Mouse (Mus musculus): Measurements from ENCODE around the gene Pced1a. TPM values are rescaled to one million over a fixed set of nuclear protein-coding genes. Genes with fewer than 3 reads are reported as not detected.

Gene Pced1a
- total and polyA plus RNA-seq, 2 experiments = 6.3 to 29.0 TPM

GRCm38 (mm10) chr2:130449021-130449793 is 24.7 kb upstream of the Pced1a start:
- Histone ChIP-seq H3K27me3 (ENCODE audit: control insufficient read depth, insufficient read depth, low read length) (no peaks in the 10 kb centered on the region), H3K4me3 (ENCODE audit: insufficient read depth, low read depth, low read length) (no peak overlapping the region), H3K9ac (ENCODE audit: low read depth, low read length) (0 out of 2 replicates have a peak overlapping the region, but pooled peaks have one; percentile 39), H3K36me3 (ENCODE audit: control insufficient read depth, insufficient read depth, low read length) (no peaks in the 10 kb centered on the region), H3K4me1 (ENCODE audit: control insufficient read depth, insufficient read depth, low read length) (peaks cover 15% of the 10 kb centered on the region), H3K79me2 (ENCODE audit: control insufficient read depth, insufficient read depth, low read length) (peaks cover 18% of the 10 kb centered on the region; the same call in 1 of the 2 replicates), H3K27ac (replicated peaks; ENCODE audit: insufficient read depth, low read depth, low read length) (no peak overlapping the region)
- 13% methylated on average over 17 of the region's 17 CpGs for WGBS
- peak; percentile 52 for DNase-seq (ENCODE audit: extremely low read depth, low read depth, low spot score)
- TF ChIP-seq POLR2A (IDR thresholded peaks at IDR 0.05; ENCODE audit: extremely low read depth, insufficient read depth, low read length) = no peak
- TF ChIP-seq CTCF (IDR thresholded peaks at IDR 0.05; ENCODE audit: low read depth, low read length) = no peak

- peaks cover 1% of the 10 kb centered on the region; the same call in 1 of the 2 replicates for H3K36me3 ChIP-seq (ENCODE audit: control insufficient read depth, insufficient read depth, low read length)
- H3K79me2 ChIP-seq (ENCODE audit: control insufficient read depth, insufficient read depth, low read length) = peaks cover 16% of the 10 kb centered on the region; the same call in 1 of the 2 replicates
- H3K4me3 ChIP-seq (ENCODE audit: insufficient read depth, low read depth, low read length) = no peak overlapping the region
- no peaks in the 10 kb centered on the region for H3K27me3 ChIP-seq (ENCODE audit: control insufficient read depth, insufficient read depth, low read length)
- no peak overlapping the region for H3K9ac ChIP-seq (ENCODE audit: low read depth, low read length)
- peaks cover 15% of the 10 kb centered on the region for H3K4me1 ChIP-seq (ENCODE audit: control insufficient read depth, insufficient read depth, low read length)
- no peak for TF ChIP-seq POLR2A (IDR thresholded peaks at IDR 0.05; ENCODE audit: extremely low read depth, insufficient read depth, low read length)
- TF ChIP-seq CTCF (IDR thresholded peaks at IDR 0.05; ENCODE audit: low read depth, low read length) = no peak
- no peak overlapping the region for H3K27ac ChIP-seq (replicated peaks; ENCODE audit: insufficient read depth, low read depth, low read length)
- DNase-seq (ENCODE audit: extremely low read depth, low read depth, low spot score) = no peak
These were observed 23.9 kb upstream of the Pced1a start for GRCm38 (mm10) chr2:130448449-130448848.

GRCm38 (mm10) chr2:130442162-130442561 is 17.7 kb upstream of the Pced1a start:
- no peak for DNase-seq (ENCODE audit: extremely low read depth, low read depth, low spot score)

GRCm38 (mm10) chr2:130439840-130440480 is 15.5 kb upstream of the Pced1a start:
- Histone ChIP-seq H3K36me3 (ENCODE audit: control insufficient read depth, insufficient read depth, low read length) (peaks cover 20% of the 10 kb centered on the region; the same call in 1 of the 2 replicates), H3K79me2 (ENCODE audit: control insufficient read depth, insufficient read depth, low read length) (no peaks in the 10 kb centered on the region)
- TF ChIP-seq POLR2A (IDR thresholded peaks at IDR 0.05; ENCODE audit: extremely low read depth, insufficient read depth, low read length) (no peak), CTCF (IDR thresholded peaks at IDR 0.05; ENCODE audit: low read depth, low read length) (no peak)

More at GRCm38 (mm10) chr2:130442162-130442561, 17.7 kb upstream of the Pced1a start:
- H3K27ac ChIP-seq (replicated peaks; ENCODE audit: insufficient read depth, low read depth, low read length) = no peak overlapping the region
- WGBS = 83% methylated on average over 10 of the region's 10 CpGs
- H3K79me2 ChIP-seq (ENCODE audit: control insufficient read depth, insufficient read depth, low read length) = no peaks in the 10 kb centered on the region
- no peaks in the 10 kb centered on the region for H3K27me3 ChIP-seq (ENCODE audit: control insufficient read depth, insufficient read depth, low read length)
- H3K4me3 ChIP-seq (ENCODE audit: insufficient read depth, low read depth, low read length) = no peak overlapping the region
- no peak for TF ChIP-seq CTCF (IDR thresholded peaks at IDR 0.05; ENCODE audit: low read depth, low read length)
- TF ChIP-seq POLR2A (IDR thresholded peaks at IDR 0.05; ENCODE audit: extremely low read depth, insufficient read depth, low read length) = no peak
- H3K36me3 ChIP-seq (ENCODE audit: control insufficient read depth, insufficient read depth, low read length) = peaks cover 20% of the 10 kb centered on the region; the same call in 1 of the 2 replicates
- no peak overlapping the region for H3K9ac ChIP-seq (ENCODE audit: low read depth, low read length)
- H3K4me1 ChIP-seq (ENCODE audit: control insufficient read depth, insufficient read depth, low read length) = peaks cover 6% of the 10 kb centered on the region; the same call in 1 of the 2 replicates

GRCm38 (mm10) chr2:130438861-130439260 is 14.4 kb upstream of the Pced1a start:
- H3K4me3 ChIP-seq (ENCODE audit: insufficient read depth, low read depth, low read length) = no peak overlapping the region
- no peaks in the 10 kb centered on the region for H3K4me1 ChIP-seq (ENCODE audit: control insufficient read depth, insufficient read depth, low read length)
- DNase-seq (ENCODE audit: extremely low read depth, low read depth, low spot score) = no peak
- H3K36me3 ChIP-seq (ENCODE audit: control insufficient read depth, insufficient read depth, low read length) = peaks cover 18% of the 10 kb centered on the region; the same call in 1 of the 2 replicates
- no peaks in the 10 kb centered on the region; the same call in 1 of the 2 replicates for H3K79me2 ChIP-seq (ENCODE audit: control insufficient read depth, insufficient read depth, low read length)
- H3K27me3 ChIP-seq (ENCODE audit: control insufficient read depth, insufficient read depth, low read length) = no peaks in the 10 kb centered on the region
- no peak for TF ChIP-seq CTCF (IDR thresholded peaks at IDR 0.05; ENCODE audit: low read depth, low read length)
- TF ChIP-seq POLR2A (IDR thresholded peaks at IDR 0.05; ENCODE audit: extremely low read depth, insufficient read depth, low read length) = no peak
- H3K9ac ChIP-seq (ENCODE audit: low read depth, low read length) = no peak overlapping the region
- WGBS = 91% methylated on average over 3 of the region's 3 CpGs
- H3K27ac ChIP-seq (replicated peaks; ENCODE audit: insufficient read depth, low read depth, low read length) = no peak overlapping the region

More at GRCm38 (mm10) chr2:130439840-130440480, 15.5 kb upstream of the Pced1a start:
- over 99% methylated on average over 4 of the region's 4 CpGs for WGBS
- no peak for DNase-seq (ENCODE audit: extremely low read depth, low read depth, low spot score)
- no peak overlapping the region for H3K4me3 ChIP-seq (ENCODE audit: insufficient read depth, low read depth, low read length)
- no peak overlapping the region for H3K9ac ChIP-seq (ENCODE audit: low read depth, low read length)
- no peaks in the 10 kb centered on the region for H3K4me1 ChIP-seq (ENCODE audit: control insufficient read depth, insufficient read depth, low read length)
- no peak overlapping the region for H3K27ac ChIP-seq (replicated peaks; ENCODE audit: insufficient read depth, low read depth, low read length)
- H3K27me3 ChIP-seq (ENCODE audit: control insufficient read depth, insufficient read depth, low read length) = no peaks in the 10 kb centered on the region

Data from liver, adult 2 months (tissue).